Mouse (Mus musculus) kidney, adult 2 months (tissue): ENCODE results near the gene Hoxb8.

ENCODE experiments used
- CTCF ChIP-seq: fragments of 200-500 bp; conservative IDR thresholded peaks from 2 replicates; pipeline ENCODE4 v1.5.1; 2011; ENCODE audit warnings: low read depth, mild to moderate bottlenecking, control low read depth, low read length, moderate library complexity, mixed read lengths; ENCODE audit not compliant: insufficient read depth, insufficient read length
- POLR2A ChIP-seq: fragments of 200-500 bp; IDR thresholded peaks from one replicate; pipeline ENCODE4 v1.6.1; 2011; ENCODE audit warnings: low read depth, low read length, control low read depth

DNA sequence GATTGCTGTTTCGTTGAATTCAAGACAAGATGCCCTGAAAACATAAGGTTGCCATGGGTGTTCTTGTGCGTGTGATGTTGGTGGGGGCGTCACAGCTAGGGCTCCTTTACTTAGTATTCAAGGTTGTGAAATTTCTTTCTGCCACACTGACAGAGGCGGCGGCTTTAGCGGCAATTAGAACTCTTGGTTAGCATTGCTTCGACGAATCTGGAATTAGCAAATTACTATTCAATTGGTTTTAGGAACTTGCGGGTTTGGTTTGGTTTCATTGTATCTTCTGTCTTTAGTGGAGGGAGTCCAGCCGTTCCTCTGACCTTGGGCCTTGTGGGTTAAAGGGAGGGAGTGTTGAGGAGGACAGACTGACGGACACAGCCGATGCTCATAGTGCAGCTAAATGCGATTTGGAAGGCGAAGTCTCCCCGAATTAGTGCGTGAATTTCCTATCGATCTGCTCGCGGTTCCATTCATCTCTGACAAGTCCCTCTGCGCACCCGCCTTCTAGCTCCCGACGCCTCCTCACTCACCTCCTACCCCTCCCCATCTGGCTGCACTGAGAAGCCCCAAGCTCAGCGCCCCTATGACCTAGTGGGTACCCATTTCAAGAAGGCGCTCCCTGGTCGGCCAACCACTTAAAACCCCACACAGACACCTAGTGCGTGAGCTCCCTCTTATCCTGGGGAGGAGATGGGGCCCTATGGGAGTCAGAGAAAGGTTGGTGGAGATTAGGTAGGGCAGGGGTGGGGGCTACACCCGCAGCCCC lies 36.1 kb downstream of the Hoxb8 start, which contains the start of gene Hoxb4:
- TF ChIP-seq POLR2A: no peak
- no peak for TF ChIP-seq CTCF
